Mouse (Mus musculus): ENCODE measurements around the gene Rabggta.
"Not testable (repeated sequence)": the region's sequence is repeated elsewhere in the genome, so short reads cannot be mapped to it uniquely, and the experiment has no call there.

Rabggta gene

DNA sequence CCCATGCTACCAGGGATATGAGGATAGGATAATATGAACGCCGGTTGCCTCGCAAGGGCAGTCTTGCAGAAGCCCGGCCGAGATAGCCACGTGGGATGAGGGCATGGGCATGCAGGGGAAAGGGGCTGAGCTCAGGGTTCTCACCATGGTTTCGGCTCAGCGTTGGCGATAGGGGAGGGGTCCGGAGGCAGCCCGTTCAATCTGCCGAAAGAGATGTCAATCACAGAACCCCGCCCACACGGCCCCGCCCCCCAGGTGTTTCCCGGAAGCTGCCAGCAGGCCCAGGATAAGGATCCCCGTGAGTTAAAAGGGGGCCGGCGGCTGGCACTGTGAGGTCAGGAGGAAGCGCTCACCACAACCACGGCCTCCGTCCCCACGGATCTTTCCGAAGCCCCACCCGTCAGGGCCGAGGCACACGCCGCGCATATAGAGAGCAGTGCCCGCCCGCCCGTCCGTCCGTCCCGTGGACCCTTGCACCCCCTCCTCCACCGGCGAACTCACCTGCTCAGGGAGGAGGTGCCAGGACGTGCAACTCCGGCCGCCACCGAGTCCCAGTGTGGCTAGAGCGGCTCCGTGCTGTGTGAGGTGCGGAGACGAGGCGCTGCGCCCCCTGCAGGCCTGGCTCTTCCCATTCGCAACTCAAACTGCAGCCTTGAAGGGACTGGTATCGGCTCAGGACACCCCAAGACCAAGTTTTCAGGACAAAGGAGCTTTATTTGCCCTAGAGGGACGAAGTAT lies at the start of gene Rabggta:
Gene Rabggta (minus strand): TSS at position 564 of the 738 bp plus-strand sequence.
- peak; percentile 97 for DNase-seq (ENCODE audit: low read depth, low spot score)
- H3K27me3 ChIP-seq (ENCODE audit: control insufficient read depth, insufficient read depth, low read length, poor library complexity, severe bottlenecking), result no peaks in the 10 kb centered on the region
- peaks cover 24% of the 10 kb centered on the region for H3K36me3 ChIP-seq (ENCODE audit: control insufficient read depth, insufficient read depth, low read length, poor library complexity, severe bottlenecking)

DNA sequence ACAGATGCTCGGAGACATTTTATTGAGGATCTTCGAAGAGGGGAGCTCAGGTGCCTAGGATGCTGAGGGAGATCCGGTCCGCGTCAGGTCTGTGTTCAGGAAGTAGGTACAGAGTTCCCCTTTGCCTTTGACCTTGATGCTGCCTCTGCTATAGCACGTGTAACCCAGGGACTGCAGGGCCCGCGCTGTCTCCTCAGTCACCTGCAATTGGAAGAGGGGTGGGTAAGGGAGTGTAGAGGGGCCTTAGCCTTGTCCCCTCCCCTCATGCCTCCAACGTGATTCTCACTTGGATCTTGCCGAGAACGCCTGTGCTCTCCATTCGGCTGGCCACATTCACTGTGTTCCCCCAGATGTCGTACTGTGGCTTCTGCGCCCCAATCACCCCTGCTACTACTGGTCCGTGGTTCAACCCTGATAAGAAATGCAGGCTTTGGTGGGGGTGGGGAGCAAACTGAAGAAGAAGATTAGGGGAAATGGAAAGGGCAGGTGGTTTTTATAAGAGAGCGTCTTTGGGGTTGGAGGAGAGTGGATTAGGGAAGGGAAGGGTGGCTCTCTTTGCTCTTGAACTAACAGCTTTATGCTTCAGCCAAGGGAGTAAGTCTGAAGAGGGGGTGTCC lies 47.1 kb upstream of the Rabggta start:
- DNase-seq (ENCODE audit: low read depth, low spot score), result no peak
- no peaks in the 10 kb centered on the region for H3K36me3 ChIP-seq (ENCODE audit: control insufficient read depth, insufficient read depth, low read length, poor library complexity, severe bottlenecking)
- no peaks in the 10 kb centered on the region for H3K27me3 ChIP-seq (ENCODE audit: control insufficient read depth, insufficient read depth, low read length, poor library complexity, severe bottlenecking)

DNA sequence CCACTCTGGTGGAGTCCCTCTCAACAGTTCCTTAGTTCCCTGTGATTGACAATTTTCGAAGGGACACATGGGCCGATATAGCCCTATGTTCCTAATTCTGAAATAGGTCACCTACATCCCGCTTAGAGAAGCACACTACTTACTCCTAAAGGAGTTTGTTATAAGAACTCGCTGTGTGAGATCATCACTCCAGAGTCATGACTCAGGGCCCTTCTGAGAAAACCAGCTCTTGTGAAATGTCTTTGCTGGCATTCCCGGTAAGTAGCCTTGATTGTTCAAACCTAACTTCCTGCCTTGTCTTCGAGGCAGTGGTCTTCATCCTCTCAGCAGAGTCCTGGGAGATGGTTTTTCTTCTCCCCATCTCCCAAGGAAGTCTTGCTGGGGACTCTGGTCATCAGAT lies 46.5 kb upstream of the Rabggta start:
- no peak for DNase-seq (ENCODE audit: low read depth, low spot score)
- Histone ChIP-seq H3K27me3 (ENCODE audit: control insufficient read depth, insufficient read depth, low read length, poor library complexity, severe bottlenecking) (no peaks in the 10 kb centered on the region), H3K36me3 (ENCODE audit: control insufficient read depth, insufficient read depth, low read length, poor library complexity, severe bottlenecking) (no peaks in the 10 kb centered on the region)

DNA sequence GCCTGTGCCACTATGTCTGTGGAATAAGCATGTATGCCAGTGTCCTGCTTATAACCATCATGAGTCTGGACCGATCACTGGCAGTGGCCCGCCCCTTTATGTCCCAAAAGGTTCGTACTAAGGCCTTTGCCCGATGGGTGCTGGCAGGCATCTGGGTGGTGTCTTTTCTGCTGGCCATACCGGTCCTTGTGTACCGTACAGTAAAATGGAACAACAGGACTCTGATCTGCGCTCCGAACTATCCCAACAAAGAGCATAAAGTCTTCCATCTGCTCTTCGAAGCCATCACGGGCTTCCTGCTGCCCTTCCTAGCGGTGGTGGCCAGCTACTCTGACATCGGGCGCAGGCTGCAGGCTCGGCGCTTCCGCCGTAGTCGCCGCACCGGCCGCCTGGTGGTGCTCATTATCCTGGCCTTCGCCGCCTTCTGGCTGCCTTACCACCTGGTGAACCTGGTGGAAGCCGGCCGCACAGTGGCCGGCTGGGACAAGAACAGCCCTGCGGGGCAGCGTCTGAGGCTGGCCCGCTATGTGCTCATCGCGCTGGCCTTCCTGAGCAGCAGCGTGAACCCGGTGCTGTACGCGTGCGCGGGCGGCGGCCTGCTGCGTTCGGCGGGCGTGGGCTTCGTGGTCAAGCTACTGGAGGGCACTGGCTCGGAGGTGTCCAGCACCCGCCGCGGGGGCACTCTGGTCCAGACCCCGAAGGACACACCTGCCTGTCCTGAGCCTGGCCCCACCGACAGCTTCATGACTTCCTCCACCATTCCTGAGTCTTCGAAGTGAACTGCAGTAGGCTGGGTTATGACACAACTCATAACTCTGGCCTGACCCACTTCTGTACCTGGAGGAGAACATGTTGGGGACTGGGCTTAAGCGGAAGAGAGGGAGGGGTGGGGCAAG lies 45.7 kb upstream of the Rabggta start:
- H3K27me3 ChIP-seq (ENCODE audit: control insufficient read depth, insufficient read depth, low read length, poor library complexity, severe bottlenecking), result no peaks in the 10 kb centered on the region
- peak; percentile 51 for DNase-seq (ENCODE audit: low read depth, low spot score)
- H3K36me3 ChIP-seq (ENCODE audit: control insufficient read depth, insufficient read depth, low read length, poor library complexity, severe bottlenecking), result no peaks in the 10 kb centered on the region

DNA sequence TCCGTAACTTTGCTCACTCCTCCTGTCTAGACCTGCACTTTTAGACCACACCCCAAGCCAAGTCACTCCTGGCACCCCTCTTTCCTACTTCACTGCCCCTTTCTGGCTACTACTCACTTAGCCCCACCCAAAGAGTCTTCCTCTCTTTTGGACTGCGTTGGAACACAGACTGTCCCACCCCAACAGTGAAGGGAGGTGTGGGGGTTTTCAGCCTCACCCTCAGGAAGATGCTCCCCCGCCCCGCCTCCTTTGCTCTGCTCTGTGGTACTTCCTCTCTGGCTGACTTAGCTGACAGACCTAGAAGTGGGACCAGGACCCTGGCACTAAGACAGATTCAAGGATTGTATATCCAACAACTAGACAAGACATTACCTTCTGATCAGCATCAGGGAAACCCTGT lies 43.6 kb upstream of the Rabggta start, which contains the start of gene Ltb4r1:
Gene Ltb4r1 (plus strand): TSS at position 267 of the 400 bp plus-strand sequence.
- no peak for DNase-seq (ENCODE audit: low read depth, low spot score)
- H3K27me3 ChIP-seq (ENCODE audit: control insufficient read depth, insufficient read depth, low read length, poor library complexity, severe bottlenecking), result no peaks in the 10 kb centered on the region
- H3K36me3 ChIP-seq (ENCODE audit: control insufficient read depth, insufficient read depth, low read length, poor library complexity, severe bottlenecking), result no peaks in the 10 kb centered on the region

DNA sequence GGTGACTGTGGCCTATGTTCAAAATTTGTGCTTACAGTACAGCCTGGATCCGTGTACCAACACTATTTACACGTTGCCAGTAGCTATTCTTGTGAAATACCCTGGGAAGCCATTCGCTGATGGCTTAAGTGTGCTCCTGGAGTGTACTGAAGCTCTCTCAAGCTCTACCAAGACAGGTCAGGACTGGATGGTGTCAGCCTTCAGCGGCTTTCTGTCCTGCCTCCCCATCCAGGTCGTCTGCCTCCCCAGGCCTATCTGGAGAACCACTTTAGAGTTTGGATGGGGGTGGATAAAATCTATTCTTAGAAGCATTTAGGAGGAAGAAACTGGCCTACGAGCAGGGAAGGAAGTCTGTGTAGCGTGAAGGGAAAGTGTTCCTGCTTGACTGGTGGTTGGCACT lies 41.1 kb upstream of the Rabggta start:
- H3K36me3 ChIP-seq (ENCODE audit: control insufficient read depth, insufficient read depth, low read length, poor library complexity, severe bottlenecking), result no peaks in the 10 kb centered on the region
- no peak for DNase-seq (ENCODE audit: low read depth, low spot score)
- H3K27me3 ChIP-seq (ENCODE audit: control insufficient read depth, insufficient read depth, low read length, poor library complexity, severe bottlenecking), result no peaks in the 10 kb centered on the region

DNA sequence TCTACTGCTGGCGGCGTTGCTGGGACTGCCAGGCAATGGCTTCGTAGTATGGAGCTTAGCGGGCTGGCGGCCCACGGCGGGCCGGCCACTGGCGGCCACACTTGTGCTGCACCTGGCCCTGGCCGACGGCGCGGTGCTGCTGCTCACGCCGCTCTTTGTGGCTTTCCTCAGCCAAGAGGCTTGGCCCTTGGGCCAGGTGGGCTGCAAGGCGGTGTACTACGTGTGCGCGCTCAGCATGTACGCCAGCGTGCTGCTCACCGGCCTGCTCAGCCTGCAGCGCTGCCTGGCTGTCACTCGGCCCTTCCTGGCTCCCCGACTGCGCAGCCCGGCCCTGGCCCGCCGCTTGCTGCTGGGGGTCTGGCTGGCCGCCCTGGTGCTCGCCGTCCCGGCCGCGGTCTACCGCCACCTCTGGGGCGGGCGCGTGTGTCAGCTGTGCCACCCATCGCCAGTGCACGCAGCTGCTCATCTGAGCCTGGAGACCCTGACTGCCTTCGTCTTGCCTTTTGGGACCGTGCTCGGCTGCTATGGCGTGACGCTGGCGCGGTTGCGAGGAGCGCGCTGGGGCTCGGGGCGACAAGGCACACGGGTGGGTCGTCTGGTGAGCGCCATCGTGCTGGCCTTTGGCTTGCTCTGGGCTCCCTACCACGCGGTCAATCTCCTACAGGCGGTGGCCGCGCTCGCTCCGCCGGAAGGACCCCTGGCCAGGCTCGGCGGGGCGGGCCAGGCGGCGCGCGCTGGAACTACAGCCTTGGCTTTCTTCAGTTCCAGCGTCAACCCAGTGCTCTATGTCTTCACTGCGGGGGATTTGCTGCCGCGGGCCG lies 40.1 kb upstream of the Rabggta start:
- H3K27me3 ChIP-seq (ENCODE audit: control insufficient read depth, insufficient read depth, low read length, poor library complexity, severe bottlenecking), result no peaks in the 10 kb centered on the region
- no peak for DNase-seq (ENCODE audit: low read depth, low spot score)
- H3K36me3 ChIP-seq (ENCODE audit: control insufficient read depth, insufficient read depth, low read length, poor library complexity, severe bottlenecking), result no peaks in the 10 kb centered on the region

DNA sequence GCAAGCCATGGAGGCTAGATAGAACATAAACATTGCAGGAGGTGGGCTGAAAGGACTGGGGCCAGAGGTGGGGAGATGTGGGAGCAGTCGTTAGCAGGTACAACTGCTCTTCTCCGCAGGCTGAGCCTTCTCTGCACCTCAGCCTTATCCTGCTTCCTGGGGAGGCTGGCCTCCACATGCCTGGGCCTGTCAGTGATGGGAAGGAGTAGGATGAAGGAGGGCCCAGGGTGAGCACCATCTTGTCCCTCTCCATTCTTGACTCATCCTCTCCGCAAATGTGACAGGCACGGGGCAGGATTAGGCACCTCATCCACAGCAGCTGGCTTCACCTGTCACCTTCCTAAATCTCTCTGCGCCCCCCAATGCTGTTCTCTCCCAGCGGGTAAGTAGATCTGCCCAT lies 39.1 kb upstream of the Rabggta start, which contains the start of gene Ltb4r2:
Gene Ltb4r2 (plus strand): TSS at position 266 of the 400 bp plus-strand sequence.
- Histone ChIP-seq H3K27me3 (ENCODE audit: control insufficient read depth, insufficient read depth, low read length, poor library complexity, severe bottlenecking) (no peaks in the 10 kb centered on the region), H3K36me3 (ENCODE audit: control insufficient read depth, insufficient read depth, low read length, poor library complexity, severe bottlenecking) (no peaks in the 10 kb centered on the region)
- DNase-seq (ENCODE audit: low read depth, low spot score), result no peak

DNA sequence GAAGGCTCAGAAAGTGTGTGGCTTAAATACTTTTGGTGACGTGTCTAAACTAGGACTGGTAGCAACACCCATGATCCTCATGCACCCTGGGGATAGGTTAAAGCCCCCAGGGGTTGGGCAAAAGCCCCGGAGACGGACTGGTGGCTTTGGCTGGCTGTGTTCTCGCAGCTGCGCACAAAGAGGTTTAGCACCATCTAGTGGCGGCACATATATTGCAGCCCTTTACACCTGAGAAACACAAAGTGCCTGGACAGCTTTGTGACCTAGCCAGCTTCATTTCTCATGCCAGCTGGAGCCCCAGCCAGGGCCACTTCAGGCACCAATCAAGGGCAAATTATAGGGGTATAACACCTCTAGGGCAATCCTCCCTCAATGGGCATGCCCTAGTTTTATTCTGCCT lies 38.1 kb upstream of the Rabggta start:
- H3K27me3 ChIP-seq (ENCODE audit: control insufficient read depth, insufficient read depth, low read length, poor library complexity, severe bottlenecking); H3K36me3 ChIP-seq (ENCODE audit: control insufficient read depth, insufficient read depth, low read length, poor library complexity, severe bottlenecking): not testable (repeated sequence)
- peak; percentile 88 for DNase-seq (ENCODE audit: low read depth, low spot score)

DNA sequence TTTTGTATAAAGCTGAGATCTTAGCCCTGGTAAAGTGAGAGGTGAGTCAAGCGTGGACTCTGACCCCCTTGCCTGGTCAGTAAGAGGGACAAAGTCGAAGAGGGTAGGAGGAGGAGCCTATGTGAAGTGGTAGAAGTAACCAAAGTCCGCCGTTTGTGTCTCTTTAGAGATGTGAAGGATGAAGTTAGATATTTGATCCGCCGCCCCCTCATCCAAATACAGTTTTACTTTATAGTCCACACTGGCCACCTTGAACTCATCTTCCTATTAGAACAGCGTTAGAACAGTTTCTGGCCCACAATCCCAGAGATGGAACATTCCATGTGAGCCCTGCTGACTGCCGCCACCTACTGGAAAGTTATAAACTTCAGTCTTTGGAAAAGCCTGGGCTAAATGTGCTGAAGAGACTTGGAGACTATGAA lies 36.3 kb upstream of the Rabggta start, which contains the start of gene Cideb:
Gene Cideb (minus strand): TSS at position 96 of the 422 bp plus-strand sequence.
- DNase-seq (ENCODE audit: low read depth, low spot score), result peak; percentile 51
- Histone ChIP-seq H3K36me3 (ENCODE audit: control insufficient read depth, insufficient read depth, low read length, poor library complexity, severe bottlenecking) (peaks cover 4% of the 10 kb centered on the region), H3K27me3 (ENCODE audit: control insufficient read depth, insufficient read depth, low read length, poor library complexity, severe bottlenecking) (no peaks in the 10 kb centered on the region)

DNA sequence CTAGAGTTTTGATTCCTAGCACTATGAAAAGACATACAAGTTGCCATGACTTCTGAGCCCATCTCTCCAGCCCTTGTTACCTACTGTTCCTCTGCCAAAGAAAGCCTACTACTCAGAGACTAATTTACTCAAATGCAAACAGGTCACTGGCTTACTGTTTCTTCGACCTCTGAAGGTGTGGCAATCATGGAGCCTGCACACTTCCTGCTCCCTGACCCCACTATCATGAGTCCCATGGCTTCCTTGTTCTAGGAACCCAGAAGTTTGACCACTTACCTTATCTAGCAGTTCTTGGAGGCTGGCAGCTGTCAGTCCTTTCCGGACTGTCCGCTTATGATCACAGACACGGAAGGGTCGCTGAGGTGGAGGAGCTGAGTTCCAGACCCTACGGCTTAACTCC lies 35.5 kb upstream of the Rabggta start:
- DNase-seq (ENCODE audit: low read depth, low spot score), result no peak
- Histone ChIP-seq H3K27me3 (ENCODE audit: control insufficient read depth, insufficient read depth, low read length, poor library complexity, severe bottlenecking) (no peaks in the 10 kb centered on the region), H3K36me3 (ENCODE audit: control insufficient read depth, insufficient read depth, low read length, poor library complexity, severe bottlenecking) (peaks cover 7% of the 10 kb centered on the region)

DNA sequence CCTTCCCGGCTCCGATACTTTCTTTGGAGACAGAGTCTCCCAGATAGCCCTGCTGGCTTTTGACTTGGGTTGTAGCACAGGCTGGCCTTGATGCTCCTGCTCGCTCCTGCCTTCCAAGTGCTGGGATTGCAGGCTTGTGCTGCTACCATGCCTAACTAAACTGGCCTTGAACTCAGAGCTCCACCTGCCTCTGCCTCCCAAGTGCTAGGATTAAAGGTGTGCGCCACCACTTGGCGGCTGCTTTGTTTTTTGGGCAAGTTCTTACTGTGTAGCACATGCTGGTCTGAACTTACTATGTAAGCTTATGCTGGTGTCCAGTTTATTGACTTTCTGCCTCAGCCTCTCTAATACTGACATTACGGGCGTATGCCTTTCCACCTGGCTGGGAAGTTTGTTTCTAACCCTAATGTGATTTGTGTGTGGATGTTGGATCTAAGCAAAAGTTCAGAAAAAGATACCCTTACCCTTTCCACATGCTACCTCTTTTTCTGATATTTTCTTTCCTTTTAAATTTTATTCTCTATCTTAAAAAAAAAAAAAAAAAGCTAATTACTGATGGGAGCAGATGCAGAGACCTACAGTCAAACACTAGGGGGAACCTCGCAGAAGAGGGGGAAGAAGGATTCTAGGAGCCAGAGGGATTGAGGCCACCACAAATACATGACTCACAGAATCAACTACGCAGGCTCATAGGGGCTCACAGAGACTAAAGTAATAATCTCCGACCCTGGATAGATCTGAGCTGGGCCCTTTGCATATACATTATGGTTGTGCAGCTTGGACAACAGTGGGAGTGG lies 25.2 kb upstream of the Rabggta start:
- no peak for DNase-seq (ENCODE audit: low read depth, low spot score)
- H3K27me3 ChIP-seq (ENCODE audit: control insufficient read depth, insufficient read depth, low read length, poor library complexity, severe bottlenecking), result no peaks in the 10 kb centered on the region
- peaks cover 13% of the 10 kb centered on the region for H3K36me3 ChIP-seq (ENCODE audit: control insufficient read depth, insufficient read depth, low read length, poor library complexity, severe bottlenecking)

DNA sequence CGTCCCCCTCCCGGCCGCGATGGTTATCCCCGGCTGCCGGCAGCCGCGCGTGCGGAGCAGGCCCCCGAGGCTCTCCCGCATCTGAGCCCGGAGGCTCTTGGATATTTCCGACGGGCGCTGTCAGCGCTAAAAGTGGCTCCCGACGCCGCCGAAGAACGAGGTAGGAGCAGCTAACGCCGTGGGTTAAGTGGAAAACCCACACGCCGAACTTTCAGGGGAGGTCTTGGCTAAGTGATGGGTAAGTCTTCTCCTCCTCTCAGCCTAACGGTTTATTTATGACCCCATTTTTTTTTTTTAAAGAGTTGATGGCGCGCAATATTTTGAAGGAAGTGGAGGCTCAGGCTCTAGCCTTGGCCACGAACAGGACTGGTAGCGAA lies 23.8 kb upstream of the Rabggta start:
- DNase-seq (ENCODE audit: low read depth, low spot score), result no peak
- Histone ChIP-seq H3K36me3 (ENCODE audit: control insufficient read depth, insufficient read depth, low read length, poor library complexity, severe bottlenecking) (peaks cover 13% of the 10 kb centered on the region), H3K27me3 (ENCODE audit: control insufficient read depth, insufficient read depth, low read length, poor library complexity, severe bottlenecking) (no peaks in the 10 kb centered on the region)

Data from splenic B cell, adult 2 months (primary cell).